Mouse (Mus musculus) spleen, adult 2 months (tissue): ENCODE measurements at regions not wholly inside any gene's neighbourhood (a gene's known extent, or its start where the extent isn't known, plus 50 kb on each side); places are given as distances from the start of the nearest gene placed in this dataset.

Source experiments
- CTCF ChIP-seq: fragments of 200-500 bp; IDR thresholded peaks from 2 replicates; pipeline ENCODE4 v1.5.1; 2011; ENCODE audit warnings: mild to moderate bottlenecking, inconsistent platforms; ENCODE audit not compliant: insufficient read depth, insufficient read length, insufficient replicate concordance; ENCODE audit errors: extremely low read depth
- POLR2A ChIP-seq: fragments of 200-500 bp; IDR thresholded peaks from 2 replicates; pipeline ENCODE4 v1.6.1; 2011; ENCODE audit warnings: low read depth, low read length, inconsistent platforms

DNA sequence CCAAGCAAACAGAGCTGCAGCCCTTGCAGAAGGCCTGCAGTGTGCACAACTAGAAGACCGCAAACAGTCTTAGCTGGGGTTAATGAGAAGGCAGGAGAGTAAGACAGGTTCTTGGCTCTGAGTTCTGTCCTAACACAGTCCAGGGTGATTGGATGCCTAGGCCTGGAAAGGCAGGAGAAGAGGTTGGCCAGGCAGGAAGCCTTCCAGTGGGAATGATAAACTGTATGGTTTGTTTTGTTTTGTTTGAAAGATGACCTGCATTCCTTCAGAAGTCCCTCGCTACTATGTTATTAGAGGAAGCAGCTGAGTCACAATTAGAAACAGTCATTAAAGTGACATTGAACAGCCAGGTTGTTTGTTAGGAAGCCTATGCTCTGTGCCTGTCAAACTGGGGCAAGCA is 831.5 kb downstream of the Gm9195 start:
- no peak for TF ChIP-seq CTCF
- no peak for TF ChIP-seq POLR2A
